Mouse (Mus musculus): ENCODE measurements around the gene Smap2. TPM values are rescaled to one million over a fixed set of nuclear protein-coding genes. Genes with fewer than 3 reads are reported as not detected.

Gene Smap2
- polyA plus RNA-seq, 1 experiment = 24.9 TPM

DNA sequence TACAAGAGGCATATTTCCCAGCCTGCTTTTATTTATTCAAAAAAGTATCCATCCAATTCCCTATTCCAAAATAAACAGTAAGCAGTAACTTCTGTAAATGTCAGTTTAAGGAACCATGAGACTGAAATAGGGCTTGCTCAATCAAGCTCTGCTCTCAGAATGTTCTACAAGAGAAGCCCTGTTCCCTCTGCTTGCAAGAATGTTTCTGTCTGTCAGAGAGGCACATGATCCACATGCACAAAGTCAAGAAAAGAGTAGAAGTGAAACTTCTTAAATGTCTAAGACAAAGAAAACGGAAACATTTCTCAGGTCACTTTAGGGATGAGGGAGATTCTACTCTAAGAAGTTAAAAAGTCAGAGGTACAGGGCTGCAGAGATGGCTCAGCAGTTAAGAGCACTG, 24.0 kb downstream of the Smap2 start:
- no peak for TF ChIP-seq POLR2A (IDR thresholded peaks at IDR 0.05; ENCODE audit: borderline replicate concordance, extremely low read depth, low read depth, low read length)
- TF ChIP-seq CTCF (IDR thresholded peaks at IDR 0.05; ENCODE audit: insufficient read depth, low read length) = no peak
- no peak for DNase-seq

DNA sequence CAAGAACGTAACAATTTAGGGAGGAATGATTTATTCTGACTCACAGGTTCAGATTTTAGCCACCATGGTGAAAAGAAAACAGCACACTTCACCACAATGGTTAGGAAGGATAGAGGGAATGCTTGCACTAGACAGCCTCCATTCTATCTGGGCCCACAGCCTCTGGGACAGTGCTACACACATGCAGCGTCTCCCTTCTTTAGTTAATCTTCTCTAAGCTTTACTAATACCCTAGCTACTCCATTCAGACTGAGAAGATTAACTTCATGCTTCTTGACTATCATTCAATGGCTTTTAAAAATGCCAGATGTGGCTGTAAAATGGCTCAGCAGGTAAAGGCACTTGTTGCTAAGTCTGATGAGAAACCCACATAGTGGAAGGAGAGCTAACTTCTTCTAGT, 24.8 kb downstream of the Smap2 start:
- peaks cover 7% of the 10 kb centered on the region; the same call in 1 of the 2 replicates for H3K4me1 ChIP-seq (ENCODE audit: control insufficient read depth, insufficient read depth, low read length)
- no peak overlapping the region for H3K4me3 ChIP-seq (replicated peaks; ENCODE audit: extremely low read depth, low read depth, low read length)
- no peak for TF ChIP-seq POLR2A (IDR thresholded peaks at IDR 0.05; ENCODE audit: borderline replicate concordance, extremely low read depth, low read depth, low read length)
- TF ChIP-seq CTCF (IDR thresholded peaks at IDR 0.05; ENCODE audit: insufficient read depth, low read length) = no peak
- WGBS = 83% methylated on average over 2 of the region's 2 CpGs
- no peak for DNase-seq

More for the DNA sequence above, 24.0 kb downstream of the Smap2 start:
- 61% methylated on average over 1 of the region's 1 CpGs for WGBS
- peaks cover 9% of the 10 kb centered on the region; the same call in 1 of the 2 replicates for H3K4me1 ChIP-seq (ENCODE audit: control insufficient read depth, insufficient read depth, low read length)
- H3K4me3 ChIP-seq (replicated peaks; ENCODE audit: extremely low read depth, low read depth, low read length) = no peak overlapping the region

DNA sequence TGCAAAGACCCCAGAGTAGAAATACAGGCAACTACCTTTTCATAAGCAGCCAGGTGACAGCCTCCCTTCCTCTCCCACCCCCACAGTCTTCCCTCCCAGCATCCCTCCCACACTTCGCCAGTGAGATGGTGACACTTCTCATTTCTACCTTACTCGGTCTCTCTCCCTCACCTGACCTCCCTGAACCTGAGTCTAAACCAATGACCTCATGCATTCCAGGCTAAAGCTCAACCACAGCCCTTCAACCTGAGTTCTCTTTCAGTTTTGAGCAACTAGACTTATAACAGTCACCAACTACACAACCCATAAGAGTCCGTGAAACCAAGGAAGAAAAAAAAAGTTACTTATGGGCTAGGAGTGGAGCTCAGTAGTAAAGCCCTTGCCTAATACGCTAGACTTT, 29.7 kb downstream of the Smap2 start:
- WGBS = 79% methylated on average over 4 of the region's 4 CpGs
- DNase-seq = no peak
- Histone ChIP-seq H3K4me1 (ENCODE audit: control insufficient read depth, insufficient read depth, low read length) (peaks cover 2% of the 10 kb centered on the region; the same call in 1 of the 2 replicates), H3K4me3 (replicated peaks; ENCODE audit: extremely low read depth, low read depth, low read length) (no peak overlapping the region)
- TF ChIP-seq CTCF (IDR thresholded peaks at IDR 0.05; ENCODE audit: insufficient read depth, low read length) = no peak
- TF ChIP-seq POLR2A (IDR thresholded peaks at IDR 0.05; ENCODE audit: borderline replicate concordance, extremely low read depth, low read depth, low read length) = no peak

GRCm38 (mm10) chr4:120986446-120986845, 30.6 kb downstream of the Smap2 start:
- WGBS = 9% methylated on average over 6 of the region's 6 CpGs
- no peak overlapping the region for H3K4me3 ChIP-seq (replicated peaks; ENCODE audit: extremely low read depth, low read depth, low read length)
- peaks cover 2% of the 10 kb centered on the region; the same call in 1 of the 2 replicates for H3K4me1 ChIP-seq (ENCODE audit: control insufficient read depth, insufficient read depth, low read length)
- TF ChIP-seq CTCF (IDR thresholded peaks at IDR 0.05; ENCODE audit: insufficient read depth, low read length) (peak; percentile 69), POLR2A (IDR thresholded peaks at IDR 0.05; ENCODE audit: borderline replicate concordance, extremely low read depth, low read depth, low read length) (no peak)
- DNase-seq = peak; percentile 33

GRCm38 (mm10) chr4:120978221-120978620, 38.8 kb downstream of the Smap2 start:
- H3K4me3 ChIP-seq (replicated peaks; ENCODE audit: extremely low read depth, low read depth, low read length) = no peak overlapping the region
- WGBS = 57% methylated on average over 3 of the region's 3 CpGs
- TF ChIP-seq POLR2A (IDR thresholded peaks at IDR 0.05; ENCODE audit: borderline replicate concordance, extremely low read depth, low read depth, low read length) = no peak
- no peak for TF ChIP-seq CTCF (IDR thresholded peaks at IDR 0.05; ENCODE audit: insufficient read depth, low read length)
- H3K4me1 ChIP-seq (ENCODE audit: control insufficient read depth, insufficient read depth, low read length) = peaks cover 7% of the 10 kb centered on the region
- DNase-seq = no peak

DNA sequence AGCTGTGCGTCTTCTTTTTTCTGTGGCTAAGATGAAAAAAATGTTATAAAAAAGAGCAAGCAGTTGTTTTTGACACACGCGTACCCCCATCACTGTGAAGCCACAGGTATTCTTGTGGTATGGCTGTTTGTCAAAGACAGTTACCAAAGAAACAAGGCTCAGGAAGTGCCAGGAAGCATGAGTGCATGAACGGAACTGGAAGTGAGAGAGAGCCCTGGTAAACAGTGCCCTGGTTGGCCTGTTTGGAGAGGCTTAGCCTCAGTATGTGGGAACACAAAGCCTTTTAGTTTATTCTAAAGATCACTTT, 41.7 kb downstream of the Smap2 start:
- Histone ChIP-seq H3K4me3 (replicated peaks; ENCODE audit: extremely low read depth, low read depth, low read length) (no peak overlapping the region), H3K4me1 (ENCODE audit: control insufficient read depth, insufficient read depth, low read length) (peaks cover 7% of the 10 kb centered on the region)
- WGBS = 55% methylated on average over 4 of the region's 4 CpGs
- DNase-seq = no peak
- TF ChIP-seq CTCF (IDR thresholded peaks at IDR 0.05; ENCODE audit: insufficient read depth, low read length) = no peak

- 63% methylated on average over 11 of the region's 11 CpGs for WGBS
- Histone ChIP-seq H3K4me3 (replicated peaks; ENCODE audit: extremely low read depth, low read depth, low read length) (no peak overlapping the region), H3K4me1 (ENCODE audit: control insufficient read depth, insufficient read depth, low read length) (peaks cover 7% of the 10 kb centered on the region)
- no peak for DNase-seq
- TF ChIP-seq POLR2A (IDR thresholded peaks at IDR 0.05; ENCODE audit: borderline replicate concordance, extremely low read depth, low read depth, low read length) (no peak), CTCF (IDR thresholded peaks at IDR 0.05; ENCODE audit: insufficient read depth, low read length) (no peak)
Measured at GRCm38 (mm10) chr4:120974711-120975427, 42.2 kb downstream of the Smap2 start.

GRCm38 (mm10) chr4:120971842-120972241, 45.2 kb downstream of the Smap2 start:
- Histone ChIP-seq H3K4me3 (replicated peaks; ENCODE audit: extremely low read depth, low read depth, low read length) (no peak overlapping the region), H3K4me1 (ENCODE audit: control insufficient read depth, insufficient read depth, low read length) (peaks cover 7% of the 10 kb centered on the region)
- no peak for DNase-seq
- TF ChIP-seq POLR2A (IDR thresholded peaks at IDR 0.05; ENCODE audit: borderline replicate concordance, extremely low read depth, low read depth, low read length) (no peak), CTCF (IDR thresholded peaks at IDR 0.05; ENCODE audit: insufficient read depth, low read length) (no peak)
- WGBS = 89% methylated on average over 8 of the region's 8 CpGs

GRCm38 (mm10) chr4:120969382-120970146, 47.5 kb downstream of the Smap2 start:
- TF ChIP-seq POLR2A (IDR thresholded peaks at IDR 0.05; ENCODE audit: borderline replicate concordance, extremely low read depth, low read depth, low read length) = no peak
- peak; percentile 57 for TF ChIP-seq CTCF (IDR thresholded peaks at IDR 0.05; ENCODE audit: insufficient read depth, low read length)
- 79% methylated on average over 5 of the region's 5 CpGs for WGBS
- no peak overlapping the region for H3K4me3 ChIP-seq (replicated peaks; ENCODE audit: extremely low read depth, low read depth, low read length)
- peaks cover 3% of the 10 kb centered on the region; the same call in 1 of the 2 replicates for H3K4me1 ChIP-seq (ENCODE audit: control insufficient read depth, insufficient read depth, low read length)
- no peak for DNase-seq

DNA sequence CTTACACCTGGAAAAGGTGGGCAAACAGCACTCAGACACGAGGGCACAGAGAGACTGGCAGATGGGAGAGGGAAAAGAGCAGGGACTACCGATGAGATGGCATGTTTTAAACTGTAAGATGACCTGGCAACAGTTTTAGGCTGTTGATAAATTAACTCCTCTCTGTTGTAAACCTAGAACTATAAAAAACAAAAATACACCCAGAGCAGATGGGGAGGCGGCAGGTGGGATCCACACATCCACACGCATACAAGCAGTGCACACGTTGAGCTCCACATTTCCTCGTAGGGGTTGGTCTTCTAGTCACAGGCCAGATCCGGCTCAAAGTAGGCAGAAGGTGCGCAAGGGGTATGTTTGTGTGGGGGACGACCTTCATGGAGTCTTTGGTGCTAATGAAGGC, 48.6 kb downstream of the Smap2 start:
- DNase-seq = no peak
- Histone ChIP-seq H3K4me3 (replicated peaks; ENCODE audit: extremely low read depth, low read depth, low read length) (no peak overlapping the region), H3K4me1 (ENCODE audit: control insufficient read depth, insufficient read depth, low read length) (no peaks in the 10 kb centered on the region)
- WGBS = 90% methylated on average over 9 of the region's 9 CpGs
- TF ChIP-seq CTCF (IDR thresholded peaks at IDR 0.05; ENCODE audit: insufficient read depth, low read length) = no peak
- no peak for TF ChIP-seq POLR2A (IDR thresholded peaks at IDR 0.05; ENCODE audit: borderline replicate concordance, extremely low read depth, low read depth, low read length)
